Comparison of ENCODE assay signal across 14 mouse cellular contexts in the genomic region with DNA sequence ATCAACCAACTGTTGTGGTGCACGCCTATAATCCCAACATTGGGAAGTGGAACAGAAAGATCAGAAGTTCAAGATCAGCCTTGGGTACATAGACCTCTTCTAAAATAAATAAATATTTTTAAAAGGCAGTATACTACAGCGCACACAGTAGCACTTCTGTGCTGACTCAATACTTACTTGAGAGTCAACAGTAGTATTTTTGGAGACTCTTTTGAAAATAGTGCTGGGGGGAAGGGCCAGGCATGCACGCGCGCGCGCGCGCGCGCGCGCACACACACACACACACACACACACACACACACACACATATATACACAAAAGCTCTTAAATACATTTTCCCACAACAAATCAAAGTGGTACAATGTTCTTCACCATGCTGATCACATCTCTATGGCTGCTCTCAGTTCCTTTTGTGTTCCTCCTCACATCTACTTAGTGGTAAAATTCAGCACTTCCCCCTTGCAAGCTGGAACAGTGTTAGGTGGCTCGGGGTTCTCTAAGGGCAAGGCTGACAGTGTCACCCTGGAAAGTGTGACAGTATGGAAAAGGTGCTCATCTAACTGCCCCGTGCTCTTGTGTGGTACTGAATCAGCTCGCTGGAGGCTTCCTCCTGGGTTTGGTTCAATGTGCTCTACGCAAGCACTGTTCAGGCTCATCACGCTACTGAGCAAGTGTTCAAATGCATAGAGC.
"Had no signal": no experiment of that assay in that cellular context is flagged by ENCODE, and none has a peak within 500 bp of the region (broad histone marks: within the 10 kb centered on the region; RNA-seq: fewer than 3 reads in every experiment).

No protein-coding gene starts in this region.

- DNase-seq: kidney, adult 11 months; kidney, adult 8-10 months; kidney, postnatal 10 days; kidney, postnatal 36 days; lung, adult 18-20 months; lung, postnatal 36 days; retina, postnatal 1 day; right cerebral cortex, postnatal 25 days; spleen, adult 18-20 months; thymus, adult 2 months; thymus, postnatal 14 days; thymus, postnatal 4 days had no signal

- ATAC-seq: liver, embryonic 12.5 days; midbrain, embryonic 15.5 days had no signal
